Mouse (Mus musculus): ENCODE data around the gene Amacr. TPM values are rescaled to one million over a fixed set of nuclear protein-coding genes. Genes with fewer than 3 reads are reported as not detected.

Gene Amacr
- 3.2 and 3.5 TPM in 2 replicates for total RNA-seq (2014; fragmentation: Nextera tagmentation)
- 6.5 and 6.9 TPM in 2 replicates for total RNA-seq (2017)

GRCm38 (mm10) chr15:10981377-10982063 lies at the start of gene Amacr:
Gene Amacr (plus strand): TSS chr15:10981756.
- peak; percentile 92 for ATAC-seq (replicated peaks; ENCODE audit: poor library complexity, severe bottlenecking)

GRCm38 (mm10) chr15:10933930-10934329 lies 47.6 kb upstream of the Amacr start:
- ATAC-seq (replicated peaks; ENCODE audit: poor library complexity, severe bottlenecking) = peak; percentile 99

- ATAC-seq (replicated peaks; ENCODE audit: poor library complexity, severe bottlenecking) = no peak
Measured at GRCm38 (mm10) chr15:10940148-10941108, 41.1 kb upstream of the Amacr start.

- ATAC-seq (replicated peaks; ENCODE audit: poor library complexity, severe bottlenecking) = no peak
Measured at GRCm38 (mm10) chr15:10941901-10942300, 39.7 kb upstream of the Amacr start.

GRCm38 (mm10) chr15:10947852-10948251 lies 33.7 kb upstream of the Amacr start:
- no peak for ATAC-seq (replicated peaks; ENCODE audit: poor library complexity, severe bottlenecking)

GRCm38 (mm10) chr15:10951951-10952759 lies 29.4 kb upstream of the Amacr start, which contains the start of gene C1qtnf3:
Gene C1qtnf3 (plus strand): TSS chr15:10952332.
- no peak for ATAC-seq (replicated peaks; ENCODE audit: poor library complexity, severe bottlenecking)

GRCm38 (mm10) chr15:10952760-10953305 lies 28.7 kb upstream of the Amacr start:
- no peak for ATAC-seq (replicated peaks; ENCODE audit: poor library complexity, severe bottlenecking)

- peak; percentile 75 for ATAC-seq (replicated peaks; ENCODE audit: poor library complexity, severe bottlenecking)
Measured at GRCm38 (mm10) chr15:10953465-10953864, 28.1 kb upstream of the Amacr start.

GRCm38 (mm10) chr15:10954381-10955016 lies 27.1 kb upstream of the Amacr start:
- no peak for ATAC-seq (replicated peaks; ENCODE audit: poor library complexity, severe bottlenecking)

GRCm38 (mm10) chr15:10955156-10955555 lies 26.4 kb upstream of the Amacr start:
- ATAC-seq (replicated peaks; ENCODE audit: poor library complexity, severe bottlenecking) = no peak

GRCm38 (mm10) chr15:10956706-10957105 lies 24.9 kb upstream of the Amacr start:
- ATAC-seq (replicated peaks; ENCODE audit: poor library complexity, severe bottlenecking) = no peak

GRCm38 (mm10) chr15:10959277-10960026 lies 22.1 kb upstream of the Amacr start:
- ATAC-seq (replicated peaks; ENCODE audit: poor library complexity, severe bottlenecking) = no peak

- ATAC-seq (replicated peaks; ENCODE audit: poor library complexity, severe bottlenecking) = no peak
Measured at GRCm38 (mm10) chr15:10960267-10960666, 21.3 kb upstream of the Amacr start.

- no peak for ATAC-seq (replicated peaks; ENCODE audit: poor library complexity, severe bottlenecking)
Measured at GRCm38 (mm10) chr15:10962601-10963000, 19.0 kb upstream of the Amacr start.

- no peak for ATAC-seq (replicated peaks; ENCODE audit: poor library complexity, severe bottlenecking)
Measured at GRCm38 (mm10) chr15:10969439-10969838, 12.1 kb upstream of the Amacr start.

- no peak for ATAC-seq (replicated peaks; ENCODE audit: poor library complexity, severe bottlenecking)
Measured at GRCm38 (mm10) chr15:10970777-10971176, 10.8 kb upstream of the Amacr start.

GRCm38 (mm10) chr15:10977151-10977550 lies 4.4 kb upstream of the Amacr start:
- ATAC-seq (replicated peaks; ENCODE audit: poor library complexity, severe bottlenecking) = no peak

- no peak for ATAC-seq (replicated peaks; ENCODE audit: poor library complexity, severe bottlenecking)
Measured at GRCm38 (mm10) chr15:10980712-10981111, 844 bp upstream of the Amacr start.

- no peak for ATAC-seq (replicated peaks; ENCODE audit: poor library complexity, severe bottlenecking)
Measured at GRCm38 (mm10) chr15:10982064-10982435, 494 bp downstream of the Amacr start.
